Mouse (Mus musculus): ENCODE results near the gene Pigt. TPM values are rescaled to one million over a fixed set of nuclear protein-coding genes. Genes with fewer than 3 reads are reported as not detected.

Gene Pigt
- total RNA-seq, 2 experiments from 2014 or later: 27.7 to 39.4 TPM

GRCm38 (mm10) chr2:164520782-164521181, 23.5 kb downstream of the Pigt start:
- DNase-seq: peak; percentile 20

- DNase-seq: no peak
These were observed 24.5 kb downstream of the Pigt start for GRCm38 (mm10) chr2:164521841-164522240.

- DNase-seq: no peak
These were observed 25.0 kb downstream of the Pigt start for GRCm38 (mm10) chr2:164522280-164522679.

GRCm38 (mm10) chr2:164523301-164523773, 26.0 kb downstream of the Pigt start:
- DNase-seq: no peak

GRCm38 (mm10) chr2:164528557-164528956, 31.2 kb downstream of the Pigt start:
- no peak for DNase-seq

GRCm38 (mm10) chr2:164531169-164531568, 33.8 kb downstream of the Pigt start:
- peak; percentile 20 for DNase-seq

- no peak for DNase-seq
These were observed 37.0 kb downstream of the Pigt start for GRCm38 (mm10) chr2:164534315-164534714.

- DNase-seq: no peak
These were observed 39.7 kb downstream of the Pigt start for GRCm38 (mm10) chr2:164537003-164537402.

GRCm38 (mm10) chr2:164540652-164541427, 43.5 kb downstream of the Pigt start:
- peak; percentile 14 for DNase-seq

GRCm38 (mm10) chr2:164542132-164542531, 44.8 kb downstream of the Pigt start:
- no peak for DNase-seq

- DNase-seq: no peak
These were observed 45.3 kb downstream of the Pigt start for GRCm38 (mm10) chr2:164542598-164542997.

GRCm38 (mm10) chr2:164543745-164544144, 46.4 kb downstream of the Pigt start:
- DNase-seq: no peak

GRCm38 (mm10) chr2:164544454-164545097, 47.3 kb downstream of the Pigt start:
- DNase-seq: no peak

GRCm38 (mm10) chr2:164549338-164549737, 52.0 kb downstream of the Pigt start:
- DNase-seq: no peak

- DNase-seq: no peak
These were observed 52.9 kb downstream of the Pigt start for GRCm38 (mm10) chr2:164549963-164550894.

- DNase-seq: no peak
These were observed 53.6 kb downstream of the Pigt start for GRCm38 (mm10) chr2:164550895-164551269.

- no peak for DNase-seq
These were observed 54.2 kb downstream of the Pigt start for GRCm38 (mm10) chr2:164551502-164551901.

Other genes starting within 250 kb of the Pigt start
- not detected for gene Svs3b, start 240.9 kb upstream of the Pigt start, total RNA-seq (2021)
- not detected for gene Svs4, start 219.1 kb upstream of the Pigt start, total RNA-seq (2021)
- not detected for gene Svs3a, start 208.3 kb upstream of the Pigt start, total RNA-seq (2021)
- gene Svs6, start 180.8 kb upstream of the Pigt start, total RNA-seq (2021): not detected
- gene Svs5, start 164.8 kb upstream of the Pigt start, total RNA-seq (2021): not detected
- not detected for gene Slpi, start 108.4 kb upstream of the Pigt start, total RNA-seq (2021)
- gene Rbpjl, start 94.4 kb upstream of the Pigt start, total RNA-seq (2021): not detected
- 1 to 10 TPM; 1.0 to 2.3 TPM for gene Matn4, start 92.4 kb upstream of the Pigt start, total RNA-seq (2021)
- gene Sdc4, start 53.6 kb upstream of the Pigt start, total RNA-seq (2021): 10 to 100 TPM; 28.0 to 62.1 TPM
- gene Sys1, start 40.6 kb upstream of the Pigt start, total RNA-seq (2021): 10 to 100 TPM; 17.2 to 20.2 TPM
- 1 to 10 TPM; 3.2 to 8.9 TPM for gene Gm20458, start 36.6 kb upstream of the Pigt start, total RNA-seq (2021)
- not detected for gene Trp53tg5, start 23.8 kb upstream of the Pigt start, total RNA-seq (2021)
- 10 to 100 TPM; 21.2 to 35.4 TPM for gene Dbndd2, start 11.4 kb upstream of the Pigt start, total RNA-seq (2021)
- gene Wfdc2, start 64.9 kb downstream of the Pigt start, total RNA-seq (2021): not detected
- not detected for gene Spint3, start 75.9 kb downstream of the Pigt start, total RNA-seq (2021)
- not detected for gene Wfdc6a, start 87.9 kb downstream of the Pigt start, total RNA-seq (2021)
- gene Eppin, start 96.1 kb downstream of the Pigt start, total RNA-seq (2021): not detected
- gene Wfdc6b, start 116.0 kb downstream of the Pigt start, total RNA-seq (2021): not detected
- not detected for gene Wfdc8, start 116.1 kb downstream of the Pigt start, total RNA-seq (2021)
- gene Wfdc16, start 141.3 kb downstream of the Pigt start, total RNA-seq (2021): not detected
- not detected for gene Wfdc10, start 158.5 kb downstream of the Pigt start, total RNA-seq (2021)
- gene Wfdc9, start 159.1 kb downstream of the Pigt start, total RNA-seq (2021): not detected
- gene Wfdc11, start 176.6 kb downstream of the Pigt start, total RNA-seq (2021): not detected
- not detected for gene Wfdc13, start 187.6 kb downstream of the Pigt start, total RNA-seq (2021)
- not detected for gene Spint4, start 201.0 kb downstream of the Pigt start, total RNA-seq (2021)
- not detected for gene Spint5, start 217.8 kb downstream of the Pigt start, total RNA-seq (2021)
- not detected for gene Wfdc3, start 248.4 kb downstream of the Pigt start, total RNA-seq (2021)
- 10 to 100 TPM; 17.0 to 17.5 TPM for gene Dnttip1, start 248.5 kb downstream of the Pigt start, total RNA-seq (2021)